Mouse (Mus musculus): ENCODE results near the gene Glcci1. TPM values are rescaled to one million over a fixed set of nuclear protein-coding genes. Genes with fewer than 3 reads are reported as not detected.

Gene Glcci1
- total RNA-seq, 2 experiments from 2014 or later = 11.5 to 23.8 TPM

GRCm38 (mm10) chr6:8638122-8638521, 128.7 kb downstream of the Glcci1 start:
- intact Hi-C loops (cut with DNase I) = no loop called here
- no peak for DNase-seq

DNA sequence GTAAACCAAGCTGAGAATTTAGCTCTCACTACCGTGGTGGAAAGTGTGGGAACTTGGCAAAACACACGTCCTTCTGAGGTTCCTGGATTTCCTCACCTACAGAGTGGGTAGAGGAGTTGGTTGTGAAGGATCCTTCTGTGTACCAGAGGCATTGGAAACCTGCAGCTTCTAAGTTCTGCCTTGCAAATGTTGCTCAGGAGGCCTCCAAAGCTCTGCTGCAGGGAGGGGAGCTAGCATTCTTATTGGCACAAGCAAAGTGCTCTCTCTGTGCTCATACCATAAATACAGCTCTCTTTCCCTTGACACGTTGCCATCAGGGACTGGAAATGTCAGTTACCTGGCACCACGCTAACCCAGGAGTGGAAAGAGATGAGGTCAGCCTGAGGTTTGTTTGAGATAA, 129.5 kb downstream of the Glcci1 start:
- intact Hi-C loops (cut with DNase I) = no loop called here
- no peak for DNase-seq

GRCm38 (mm10) chr6:8639526-8639925, 130.1 kb downstream of the Glcci1 start:
- intact Hi-C loops (cut with DNase I) = no loop called here
- DNase-seq = no peak

- no peak for DNase-seq
- intact Hi-C loops (cut with DNase I) = no loop called here
These were observed 131.5 kb downstream of the Glcci1 start for GRCm38 (mm10) chr6:8640863-8641262.

DNA sequence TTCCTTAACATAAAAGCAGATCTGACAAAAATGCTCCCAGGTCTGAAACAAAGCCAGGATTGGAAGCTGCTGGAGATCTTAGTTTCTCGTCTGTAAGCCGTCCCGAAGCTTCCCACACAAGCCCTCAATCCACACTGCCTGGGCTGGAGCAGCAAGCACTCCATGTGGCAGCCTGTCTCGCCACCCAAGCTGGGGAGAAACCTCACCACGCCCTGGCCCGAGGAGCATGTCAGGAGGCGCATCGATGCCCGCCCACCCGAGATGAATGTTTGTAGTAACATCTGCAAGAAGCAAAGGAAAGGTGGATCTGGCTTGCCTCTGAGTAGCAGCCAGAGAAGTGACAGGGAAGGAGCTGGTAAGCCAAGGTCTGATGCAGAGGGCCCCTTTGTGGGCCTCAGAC, 135.3 kb downstream of the Glcci1 start:
- DNase-seq = no peak
- intact Hi-C loops (cut with DNase I) = no loop called here

GRCm38 (mm10) chr6:8645708-8646107, 136.3 kb downstream of the Glcci1 start:
- intact Hi-C loops (cut with DNase I) = no loop called here
- DNase-seq = no peak
